Mouse (Mus musculus) WW6 (cell line): ENCODE results near the gene Cdk19.
A peak's percentile ranks its signal among the peaks of the same experiment; 100 is the strongest.

ENCODE experiments used
- DNase-seq: peaks from one replicate; pipeline ENCODE4 v3.0.0-alpha.2; 2013; ENCODE audit warnings: low read depth, low spot score

The Cdk19 gene

GRCm38 (mm10) chr10:40348566-40349536 lies 9.5 kb downstream of the Cdk19 start:
- peak; percentile 97 for DNase-seq

- no peak for DNase-seq
Measured at GRCm38 (mm10) chr10:40349631-40350177, 10.3 kb downstream of the Cdk19 start.

- DNase-seq = no peak
Measured at GRCm38 (mm10) chr10:40350245-40350932, 11.0 kb downstream of the Cdk19 start.

GRCm38 (mm10) chr10:40351156-40351555 lies 11.8 kb downstream of the Cdk19 start:
- DNase-seq = no peak

- DNase-seq = no peak
Measured at GRCm38 (mm10) chr10:40354081-40354480, 14.7 kb downstream of the Cdk19 start.

GRCm38 (mm10) chr10:40354556-40354955 lies 15.2 kb downstream of the Cdk19 start:
- DNase-seq = no peak

GRCm38 (mm10) chr10:40358166-40358565 lies 18.8 kb downstream of the Cdk19 start:
- DNase-seq = no peak

- no peak for DNase-seq
Measured at GRCm38 (mm10) chr10:40359131-40359530, 19.8 kb downstream of the Cdk19 start.

- DNase-seq = peak; percentile 74
Measured at GRCm38 (mm10) chr10:40363004-40363403, 23.6 kb downstream of the Cdk19 start.

- peak; percentile 33 for DNase-seq
Measured at GRCm38 (mm10) chr10:40364642-40365361, 25.4 kb downstream of the Cdk19 start.

GRCm38 (mm10) chr10:40365991-40366390 lies 26.6 kb downstream of the Cdk19 start:
- DNase-seq = no peak

GRCm38 (mm10) chr10:40368516-40368915 lies 29.2 kb downstream of the Cdk19 start:
- DNase-seq = no peak

- no peak for DNase-seq
Measured at GRCm38 (mm10) chr10:40370156-40370555, 30.8 kb downstream of the Cdk19 start.

- no peak for DNase-seq
Measured at GRCm38 (mm10) chr10:40371184-40371913, 32.0 kb downstream of the Cdk19 start.

GRCm38 (mm10) chr10:40371914-40372675 lies 32.7 kb downstream of the Cdk19 start:
- no peak for DNase-seq

GRCm38 (mm10) chr10:40373749-40374148 lies 34.4 kb downstream of the Cdk19 start:
- DNase-seq = no peak

- no peak for DNase-seq
Measured at GRCm38 (mm10) chr10:40374828-40375227, 35.5 kb downstream of the Cdk19 start.

GRCm38 (mm10) chr10:40376286-40376685 lies 36.9 kb downstream of the Cdk19 start:
- DNase-seq = no peak

GRCm38 (mm10) chr10:40378284-40378683 lies 38.9 kb downstream of the Cdk19 start:
- no peak for DNase-seq

GRCm38 (mm10) chr10:40379682-40380081 lies 40.3 kb downstream of the Cdk19 start:
- no peak for DNase-seq
